Mouse (Mus musculus): Measurements from ENCODE around the gene Six1. TPM values are rescaled to one million over a fixed set of nuclear protein-coding genes. Genes with fewer than 3 reads are reported as not detected.

Gene Six1
- not detected for polyA plus RNA-seq (2017; shearing (Covaris generic))

DNA sequence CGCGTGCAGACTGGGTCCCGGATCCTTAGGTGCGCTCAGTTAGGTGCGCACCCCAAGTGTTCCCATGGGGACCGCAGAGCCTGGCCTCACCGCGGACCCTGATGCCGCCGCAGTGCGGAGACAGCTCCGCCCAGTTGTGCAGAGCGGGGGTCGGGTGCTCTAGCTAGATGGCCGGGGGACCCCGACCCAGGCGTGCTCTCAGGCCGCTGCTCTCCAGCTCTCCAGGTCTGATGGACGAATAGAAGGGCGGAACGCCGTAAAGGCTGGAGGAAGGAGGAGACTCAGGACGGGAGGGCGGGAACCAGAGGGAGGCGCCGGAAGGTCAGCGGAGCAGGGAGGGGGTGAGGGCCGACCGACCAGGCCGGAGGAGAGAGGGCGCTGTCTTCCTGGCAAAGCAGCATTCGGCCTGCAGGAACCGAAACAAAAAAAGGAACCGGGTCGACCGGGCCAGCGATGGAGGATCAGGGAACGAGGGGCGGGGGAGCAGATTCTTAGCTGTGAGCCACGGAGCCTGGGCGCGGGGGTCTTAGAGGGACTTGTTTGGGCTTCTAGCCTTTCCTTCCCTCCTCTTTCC lies at the start of gene Six1:
Gene Six1 (minus strand): TSS at position 220 of the 574 bp plus-strand sequence.

Other genes with a start within 250 kb of the Six1 start
- not detected for gene Six6, start 114.0 kb downstream of the Six1 start, polyA plus RNA-seq (2017; shearing (Covaris generic))
- 0.33 TPM for gene 4930447C04Rik, start 113.1 kb downstream of the Six1 start, polyA plus RNA-seq (2017; shearing (Covaris generic))
- gene Six4, start 59.6 kb upstream of the Six1 start, polyA plus RNA-seq (2017; shearing (Covaris generic)) = not detected
- gene Mnat1, start 69.8 kb upstream of the Six1 start, polyA plus RNA-seq (2017; shearing (Covaris generic)) = 38.0 TPM
- gene Trmt5, start 232.8 kb upstream of the Six1 start, polyA plus RNA-seq (2017; shearing (Covaris generic)) = 22.3 TPM
- 7.1 TPM for gene Slc38a6, start 232.9 kb upstream of the Six1 start, polyA plus RNA-seq (2017; shearing (Covaris generic))

Data from CD4-positive, CD25-positive, alpha-beta regulatory T cell, adult 9 weeks (primary cell).